17 mouse cellular contexts compared by ENCODE assay signal in genomic region chr11:5101641-5102040, GRCm38 (mm10). TPM values are rescaled to one million over a fixed set of nuclear protein-coding genes. Genes with fewer than 3 reads are reported as not detected.
DNase-seq lines count a peak whose midpoint lies in the region; ATAC-seq lines count a peak whose summit lies in the region.
"Had no signal": no experiment of that assay in that cellular context is flagged by ENCODE, and none has a peak within 500 bp of the region (broad histone marks: within the 10 kb centered on the region; RNA-seq: fewer than 3 reads in every experiment).

No protein-coding gene starts in this region.

- no peak overlapping the region for H3K27ac ChIP-seq in forebrain, embryonic 10.5 days
- no peak overlapping the region for H3K27ac ChIP-seq in forebrain, embryonic 15.5 days (replicated peaks)
- H3K27ac ChIP-seq in hindbrain, embryonic 14.5 days, result no peak overlapping the region
- H3K27ac ChIP-seq in hindbrain, embryonic 12.5 days, result no peak overlapping the region
- H3K27ac ChIP-seq in neural tube, embryonic 12.5 days, result no peak overlapping the region
- H3K27ac ChIP-seq in neural tube, embryonic 13.5 days (replicated peaks), result no peak overlapping the region
- H3K27ac ChIP-seq: liver, embryonic 14.5 days had no signal

- WGBS in forebrain, embryonic 10.5 days, result 82% methylated on average over 6 of the region's 6 CpGs
- WGBS in forebrain, embryonic 15.5 days, result 87% methylated on average over 6 of the region's 6 CpGs
- 88% methylated on average over 6 of the region's 6 CpGs for WGBS in hindbrain, embryonic 14.5 days
- WGBS in hindbrain, embryonic 12.5 days, result 85% methylated on average over 6 of the region's 6 CpGs
- 76% methylated on average over 6 of the region's 6 CpGs for WGBS in neural tube, embryonic 12.5 days
- 81% methylated on average over 6 of the region's 6 CpGs for WGBS in neural tube, embryonic 13.5 days

- no peak for ATAC-seq in forebrain, embryonic 15.5 days (replicated peaks)
- ATAC-seq in hindbrain, embryonic 14.5 days (ENCODE audit: low FRiP score), result no peak
- ATAC-seq in hindbrain, embryonic 12.5 days (ENCODE audit: low FRiP score), result no peak
- ATAC-seq in neural tube, embryonic 12.5 days (ENCODE audit: low FRiP score, low read depth), result no peak
- ATAC-seq in neural tube, embryonic 13.5 days (ENCODE audit: low read depth), result no peak
- ATAC-seq: midbrain, embryonic 15.5 days had no signal

- H3K9me3 ChIP-seq in forebrain, embryonic 10.5 days, result no peaks in the 10 kb centered on the region
- H3K9me3 ChIP-seq in forebrain, embryonic 15.5 days, result no peaks in the 10 kb centered on the region
- no peaks in the 10 kb centered on the region for H3K9me3 ChIP-seq in hindbrain, embryonic 14.5 days (ENCODE audit: control insufficient read depth, low read length)
- H3K9me3 ChIP-seq in hindbrain, embryonic 12.5 days (replicated peaks), result no peaks in the 10 kb centered on the region
- H3K9me3 ChIP-seq in neural tube, embryonic 12.5 days, result no peaks in the 10 kb centered on the region
- no peaks in the 10 kb centered on the region for H3K9me3 ChIP-seq in neural tube, embryonic 13.5 days
- H3K9me3 ChIP-seq: midbrain, embryonic 15.5 days had no signal

- DNase-seq in forebrain, embryonic 10.5 days (ENCODE audit: extremely low spot score, low spot score), result no peak
- no peak for DNase-seq in hindbrain, embryonic 14.5 days (ENCODE audit: low spot score)
- DNase-seq in neural tube, embryonic 10.5 days (ENCODE audit: extremely low spot score, low spot score), result no peak
- no peak for DNase-seq in frontal cortex, postnatal 36 days (ENCODE audit: low spot score in 2 of 2)
- DNase-seq: adrenal gland, postnatal 36 days; heart, adult 18-20 months; heart, postnatal 10 days; kidney, postnatal 10 days; lung, postnatal 36 days; right cerebral cortex, adult 18-20 months; spleen, adult 18-20 months had no signal

- no peaks in the 10 kb centered on the region for H3K27me3 ChIP-seq in forebrain, embryonic 10.5 days (ENCODE audit: poor library complexity, severe bottlenecking)
- no peaks in the 10 kb centered on the region for H3K27me3 ChIP-seq in forebrain, embryonic 15.5 days
- no peaks in the 10 kb centered on the region for H3K27me3 ChIP-seq in hindbrain, embryonic 14.5 days (ENCODE audit: control insufficient read depth, insufficient read depth, low read length)
- H3K27me3 ChIP-seq in hindbrain, embryonic 12.5 days, result no peaks in the 10 kb centered on the region
- no peaks in the 10 kb centered on the region for H3K27me3 ChIP-seq in neural tube, embryonic 12.5 days (replicated peaks)
- H3K27me3 ChIP-seq in neural tube, embryonic 13.5 days, result no peaks in the 10 kb centered on the region
- H3K27me3 ChIP-seq: midbrain, embryonic 15.5 days had no signal

- H3K4me1 ChIP-seq in forebrain, embryonic 10.5 days, result peaks cover 26% of the 10 kb centered on the region
- peaks cover 27% of the 10 kb centered on the region for H3K4me1 ChIP-seq in forebrain, embryonic 15.5 days
- peaks cover 26% of the 10 kb centered on the region for H3K4me1 ChIP-seq in hindbrain, embryonic 14.5 days (replicated peaks; ENCODE audit: control insufficient read depth, insufficient read depth, low read length)
- H3K4me1 ChIP-seq in hindbrain, embryonic 12.5 days, result peaks cover 21% of the 10 kb centered on the region
- H3K4me1 ChIP-seq in neural tube, embryonic 12.5 days, result peaks cover 23% of the 10 kb centered on the region
- peaks cover 30% of the 10 kb centered on the region for H3K4me1 ChIP-seq in neural tube, embryonic 13.5 days (replicated peaks)

- H3K4me3 ChIP-seq in forebrain, embryonic 10.5 days, result 0 out of 2 replicates have a peak overlapping the region, but pooled peaks have one; percentile 80
- H3K4me3 ChIP-seq in forebrain, embryonic 15.5 days, result no peak overlapping the region
- no peak overlapping the region for H3K4me3 ChIP-seq in hindbrain, embryonic 14.5 days (replicated peaks; ENCODE audit: low read length)
- H3K4me3 ChIP-seq in hindbrain, embryonic 12.5 days, result no peak overlapping the region
- H3K4me3 ChIP-seq in neural tube, embryonic 12.5 days, result no peak overlapping the region
- no peak overlapping the region for H3K4me3 ChIP-seq in neural tube, embryonic 13.5 days

- peaks cover 42% of the 10 kb centered on the region for H3K36me3 ChIP-seq in forebrain, embryonic 10.5 days (replicated peaks)
- 0 out of 2 replicates have a peak, but pooled peaks cover 3% of the 10 kb centered on the region for H3K36me3 ChIP-seq in forebrain, embryonic 15.5 days
- H3K36me3 ChIP-seq in hindbrain, embryonic 14.5 days (replicated peaks; ENCODE audit: control insufficient read depth, insufficient read depth), result peaks cover 38% of the 10 kb centered on the region
- H3K36me3 ChIP-seq in hindbrain, embryonic 12.5 days, result peaks cover 21% of the 10 kb centered on the region; the same call in 1 of the 2 replicates
- peaks cover 21% of the 10 kb centered on the region; the same call in 1 of the 2 replicates for H3K36me3 ChIP-seq in neural tube, embryonic 12.5 days
- H3K36me3 ChIP-seq in neural tube, embryonic 13.5 days, result peaks cover 27% of the 10 kb centered on the region
- H3K36me3 ChIP-seq: midbrain, embryonic 15.5 days had no signal

- H3K9ac ChIP-seq in forebrain, embryonic 15.5 days (replicated peaks), result no peak overlapping the region
- no peak overlapping the region for H3K9ac ChIP-seq in hindbrain, embryonic 14.5 days
- H3K9ac ChIP-seq in hindbrain, embryonic 12.5 days, result no peak overlapping the region
- H3K9ac ChIP-seq in neural tube, embryonic 12.5 days, result no peak overlapping the region
- no peak overlapping the region for H3K9ac ChIP-seq in neural tube, embryonic 13.5 days
- H3K9ac ChIP-seq: liver, embryonic 14.5 days had no signal

- no peak overlapping the region for H3K4me2 ChIP-seq in forebrain, embryonic 15.5 days (replicated peaks)
- 0 out of 2 replicates have a peak overlapping the region, but pooled peaks have one; percentile 87 for H3K4me2 ChIP-seq in hindbrain, embryonic 14.5 days (replicated peaks)
- no peak overlapping the region for H3K4me2 ChIP-seq in hindbrain, embryonic 12.5 days (replicated peaks)
- peak overlapping the region; percentile 92; the same call in 1 of the 2 replicates for H3K4me2 ChIP-seq in neural tube, embryonic 12.5 days (replicated peaks)
- H3K4me2 ChIP-seq in neural tube, embryonic 13.5 days, result peak overlapping the region; percentile 86; the same call in 1 of the 2 replicates

RNA-seq across cellular contexts. Expression of gene Ewsr1, which starts 2.6 kb away (rescaled TPM):
- 896 and 966 TPM in 2 replicates for polyA plus RNA-seq in forebrain, embryonic 10.5 days (2016; fragmentation: Nextera tagmentation; extraction: Ambion mirVana)
- polyA plus RNA-seq in forebrain, embryonic 15.5 days (2015; fragmentation: Nextera tagmentation; extraction: Ambion mirVana), result 762 and 793 TPM in 2 replicates
- 267 and 288 TPM in 2 replicates for polyA plus RNA-seq in hindbrain, embryonic 14.5 days (2014; fragmentation: Nextera tagmentation; extraction: Ambion mirVana)
- polyA plus RNA-seq in hindbrain, embryonic 12.5 days (2016; fragmentation: Nextera tagmentation; extraction: Ambion mirVana), result 823 and 828 TPM in 2 replicates
- polyA plus RNA-seq in neural tube, embryonic 12.5 days (2016; fragmentation: Nextera tagmentation; extraction: Ambion mirVana), result 819 and 832 TPM in 2 replicates
- 624 and 700 TPM in 2 replicates for polyA plus RNA-seq in neural tube, embryonic 13.5 days (2015; fragmentation: Nextera tagmentation; extraction: Ambion mirVana)

RNA-seq across cellular contexts. Expression of gene Rhbdd3, which starts 2.9 kb away (rescaled TPM):
- 29.7 and 31.6 TPM in 2 replicates for polyA plus RNA-seq in forebrain, embryonic 10.5 days (2016; fragmentation: Nextera tagmentation; extraction: Ambion mirVana)
- 29.5 and 31.6 TPM in 2 replicates for polyA plus RNA-seq in forebrain, embryonic 15.5 days (2015; fragmentation: Nextera tagmentation; extraction: Ambion mirVana)
- polyA plus RNA-seq in hindbrain, embryonic 14.5 days (2014; fragmentation: Nextera tagmentation; extraction: Ambion mirVana), result 39.7 and 44.5 TPM in 2 replicates
- 27.0 and 28.9 TPM in 2 replicates for polyA plus RNA-seq in hindbrain, embryonic 12.5 days (2016; fragmentation: Nextera tagmentation; extraction: Ambion mirVana)
- polyA plus RNA-seq in neural tube, embryonic 12.5 days (2016; fragmentation: Nextera tagmentation; extraction: Ambion mirVana), result 26.7 and 26.9 TPM in 2 replicates
- polyA plus RNA-seq in neural tube, embryonic 13.5 days (2015; fragmentation: Nextera tagmentation; extraction: Ambion mirVana), result 26.2 and 32.7 TPM in 2 replicates

RNA-seq across cellular contexts. Expression of gene Gas2l1, which starts 36.5 kb away (rescaled TPM):
- 20.0 and 20.9 TPM in 2 replicates for polyA plus RNA-seq in forebrain, embryonic 10.5 days (2016; fragmentation: Nextera tagmentation; extraction: Ambion mirVana)
- polyA plus RNA-seq in forebrain, embryonic 15.5 days (2015; fragmentation: Nextera tagmentation; extraction: Ambion mirVana), result 21.5 and 21.6 TPM in 2 replicates
- 24.9 and 28.9 TPM in 2 replicates for polyA plus RNA-seq in hindbrain, embryonic 14.5 days (2014; fragmentation: Nextera tagmentation; extraction: Ambion mirVana)
- polyA plus RNA-seq in hindbrain, embryonic 12.5 days (2016; fragmentation: Nextera tagmentation; extraction: Ambion mirVana), result 39.4 and 41.0 TPM in 2 replicates
- polyA plus RNA-seq in neural tube, embryonic 12.5 days (2016; fragmentation: Nextera tagmentation; extraction: Ambion mirVana), result 36.5 and 39.9 TPM in 2 replicates
- 25.2 and 26.3 TPM in 2 replicates for polyA plus RNA-seq in neural tube, embryonic 13.5 days (2015; fragmentation: Nextera tagmentation; extraction: Ambion mirVana)

RNA-seq across cellular contexts. Expression of gene Rasl10a, which starts 43.7 kb away (rescaled TPM):
- 0.60 and 0.77 TPM in 2 replicates for polyA plus RNA-seq in forebrain, embryonic 10.5 days (2016; fragmentation: Nextera tagmentation; extraction: Ambion mirVana)
- 0.56 and 0.78 TPM in 2 replicates for polyA plus RNA-seq in forebrain, embryonic 15.5 days (2015; fragmentation: Nextera tagmentation; extraction: Ambion mirVana)
- polyA plus RNA-seq in hindbrain, embryonic 14.5 days (2014; fragmentation: Nextera tagmentation; extraction: Ambion mirVana), result 1.0 and 1.8 TPM in 2 replicates
- 0.96 and 1.6 TPM in 2 replicates for polyA plus RNA-seq in hindbrain, embryonic 12.5 days (2016; fragmentation: Nextera tagmentation; extraction: Ambion mirVana)
- polyA plus RNA-seq in neural tube, embryonic 12.5 days (2016; fragmentation: Nextera tagmentation; extraction: Ambion mirVana), result 0.75 and 0.92 TPM in 2 replicates
- 0.64 and 0.99 TPM in 2 replicates for polyA plus RNA-seq in neural tube, embryonic 13.5 days (2015; fragmentation: Nextera tagmentation; extraction: Ambion mirVana)

RNA-seq across cellular contexts. Expression of gene Emid1, which starts 50.4 kb away (rescaled TPM):
- polyA plus RNA-seq in forebrain, embryonic 10.5 days (2016; fragmentation: Nextera tagmentation; extraction: Ambion mirVana), result 29.0 and 31.3 TPM in 2 replicates
- polyA plus RNA-seq in forebrain, embryonic 15.5 days (2015; fragmentation: Nextera tagmentation; extraction: Ambion mirVana), result 22.4 and 23.4 TPM in 2 replicates
- 14.7 and 17.8 TPM in 2 replicates for polyA plus RNA-seq in hindbrain, embryonic 14.5 days (2014; fragmentation: Nextera tagmentation; extraction: Ambion mirVana)
- polyA plus RNA-seq in hindbrain, embryonic 12.5 days (2016; fragmentation: Nextera tagmentation; extraction: Ambion mirVana), result 17.7 and 21.9 TPM in 2 replicates
- 27.6 and 28.7 TPM in 2 replicates for polyA plus RNA-seq in neural tube, embryonic 12.5 days (2016; fragmentation: Nextera tagmentation; extraction: Ambion mirVana)
- polyA plus RNA-seq in neural tube, embryonic 13.5 days (2015; fragmentation: Nextera tagmentation; extraction: Ambion mirVana), result 16.5 and 18.9 TPM in 2 replicates

Comparison
In these comparisons a context has a peak if more than half of its experiments do, and no peak if none do; other contexts are left out.
1. H3K4me2 ChIP-seq: peak in hindbrain, embryonic 14.5 days (single experiment), neural tube, embryonic 12.5 days (single experiment) and neural tube, embryonic 13.5 days (single experiment); none in forebrain, embryonic 15.5 days (single experiment) and hindbrain, embryonic 12.5 days (single experiment).